Mouse (Mus musculus): ENCODE data around the gene Saal1. TPM values are rescaled to one million over a fixed set of nuclear protein-coding genes. Genes with fewer than 3 reads are reported as not detected.
A peak's percentile ranks its signal among the peaks of the same experiment; 100 is the strongest.
"Not testable (repeated sequence)": the region's sequence is repeated elsewhere in the genome, so short reads cannot be mapped to it uniquely, and the experiment has no call there.

Saal1 gene
- polyA plus RNA-seq, 1 experiment from 2014 or later, result 17.8 TPM

GRCm38 (mm10) chr7:46650231-46650630, 60.2 kb downstream of the Saal1 start:
- not testable (repeated sequence) for H3K4me2 ChIP-seq; H3K27me3 ChIP-seq (ENCODE audit: control insufficient read depth, insufficient read depth, low read length); H3K9me3 ChIP-seq (replicated peaks; ENCODE audit: control insufficient read depth, low read length); ATAC-seq (replicated peaks; ENCODE audit: insufficient number of reproducible peaks, low FRiP score, low TSS enrichment); H3K9ac ChIP-seq (ENCODE audit: low read depth, low read length); H3K27ac ChIP-seq (ENCODE audit: low read depth, low read length); H3K4me3 ChIP-seq (ENCODE audit: low read depth, low read length); H3K36me3 ChIP-seq (ENCODE audit: control insufficient read depth, insufficient read depth, low read length); H3K4me1 ChIP-seq (ENCODE audit: control insufficient read depth, insufficient read depth, low read length)
- 42% methylated on average over 5 of the region's 5 CpGs for WGBS (ENCODE audit: insufficient replicate concordance)

GRCm38 (mm10) chr7:46648431-46649140, 61.9 kb downstream of the Saal1 start:
- H3K4me2 ChIP-seq, result no peak overlapping the region
- H3K4me1 ChIP-seq (ENCODE audit: control insufficient read depth, insufficient read depth, low read length), result 0 out of 2 replicates have a peak, but pooled peaks cover 2% of the 10 kb centered on the region
- H3K4me3 ChIP-seq (ENCODE audit: low read depth, low read length), result no peak overlapping the region
- no peaks in the 10 kb centered on the region for H3K27me3 ChIP-seq (ENCODE audit: control insufficient read depth, insufficient read depth, low read length)
- no peaks in the 10 kb centered on the region for H3K36me3 ChIP-seq (ENCODE audit: control insufficient read depth, insufficient read depth, low read length)
- H3K27ac ChIP-seq (ENCODE audit: low read depth, low read length), result no peak overlapping the region
- 68% methylated on average over 4 of the region's 4 CpGs for WGBS (ENCODE audit: insufficient replicate concordance)
- H3K9me3 ChIP-seq (replicated peaks; ENCODE audit: control insufficient read depth, low read length), result no peaks in the 10 kb centered on the region
- no peak for ATAC-seq (replicated peaks; ENCODE audit: insufficient number of reproducible peaks, low FRiP score, low TSS enrichment)
- no peak overlapping the region for H3K9ac ChIP-seq (ENCODE audit: low read depth, low read length)

- Histone ChIP-seq H3K27me3 (ENCODE audit: control insufficient read depth, insufficient read depth, low read length) (peaks cover 6% of the 10 kb centered on the region; the same call in 1 of the 2 replicates), H3K27ac (ENCODE audit: low read depth, low read length) (no peak overlapping the region), H3K4me2 (no peak overlapping the region), H3K4me1 (ENCODE audit: control insufficient read depth, insufficient read depth, low read length) (no peaks in the 10 kb centered on the region), H3K9me3 (replicated peaks; ENCODE audit: control insufficient read depth, low read length) (no peaks in the 10 kb centered on the region), H3K4me3 (ENCODE audit: low read depth, low read length) (no peak overlapping the region), H3K36me3 (ENCODE audit: control insufficient read depth, insufficient read depth, low read length) (no peaks in the 10 kb centered on the region), H3K9ac (ENCODE audit: low read depth, low read length) (no peak overlapping the region)
- ATAC-seq (replicated peaks; ENCODE audit: insufficient number of reproducible peaks, low FRiP score, low TSS enrichment), result no peak
- 54% methylated on average over 1 of the region's 1 CpGs for WGBS (ENCODE audit: insufficient replicate concordance)
Measured at GRCm38 (mm10) chr7:46643172-46643571, 67.3 kb downstream of the Saal1 start.

- Histone ChIP-seq H3K4me3 (ENCODE audit: low read depth, low read length) (peak overlapping the region; percentile 57), H3K9ac (ENCODE audit: low read depth, low read length) (peak overlapping the region; percentile 79; the same call in 1 of the 2 replicates), H3K4me2 (peak overlapping the region; percentile 80), H3K36me3 (ENCODE audit: control insufficient read depth, insufficient read depth, low read length) (no peaks in the 10 kb centered on the region), H3K27ac (ENCODE audit: low read depth, low read length) (no peak overlapping the region), H3K4me1 (ENCODE audit: control insufficient read depth, insufficient read depth, low read length) (no peaks in the 10 kb centered on the region), H3K27me3 (ENCODE audit: control insufficient read depth, insufficient read depth, low read length) (peaks cover 6% of the 10 kb centered on the region; the same call in 1 of the 2 replicates), H3K9me3 (replicated peaks; ENCODE audit: control insufficient read depth, low read length) (no peaks in the 10 kb centered on the region)
- 0 out of 2 replicates have a peak, but pooled peaks have one; percentile 13 for ATAC-seq (replicated peaks; ENCODE audit: insufficient number of reproducible peaks, low FRiP score, low TSS enrichment)
- 19% methylated on average over 17 of the region's 17 CpGs for WGBS (ENCODE audit: insufficient replicate concordance)
Measured at GRCm38 (mm10) chr7:46640062-46640461, 70.4 kb downstream of the Saal1 start.

- peaks cover 6% of the 10 kb centered on the region; the same call in 1 of the 2 replicates for H3K27me3 ChIP-seq (ENCODE audit: control insufficient read depth, insufficient read depth, low read length)
Measured at GRCm38 (mm10) chr7:46639692-46640031, 70.8 kb downstream of the Saal1 start, which contains the start of gene Sergef. Gene Sergef, minus strand, starts transcription at chr7:46639807.

GRCm38 (mm10) chr7:46638889-46639691, 71.4 kb downstream of the Saal1 start:
- Histone ChIP-seq H3K4me1 (ENCODE audit: control insufficient read depth, insufficient read depth, low read length) (no peaks in the 10 kb centered on the region), H3K27ac (ENCODE audit: low read depth, low read length) (0 out of 2 replicates have a peak overlapping the region, but pooled peaks have one; percentile 7), H3K4me2 (peak overlapping the region; percentile 80), H3K9ac (ENCODE audit: low read depth, low read length) (peak overlapping the region; percentile 79), H3K27me3 (ENCODE audit: control insufficient read depth, insufficient read depth, low read length) (peaks cover 6% of the 10 kb centered on the region; the same call in 1 of the 2 replicates), H3K36me3 (ENCODE audit: control insufficient read depth, insufficient read depth, low read length) (no peaks in the 10 kb centered on the region), H3K9me3 (replicated peaks; ENCODE audit: control insufficient read depth, low read length) (no peaks in the 10 kb centered on the region), H3K4me3 (ENCODE audit: low read depth, low read length) (peak overlapping the region; percentile 57)
- peak; percentile 9; the same call in 1 of the 2 replicates for ATAC-seq (replicated peaks; ENCODE audit: insufficient number of reproducible peaks, low FRiP score, low TSS enrichment)
- 12% methylated on average over 32 of the region's 32 CpGs for WGBS (ENCODE audit: insufficient replicate concordance)

More at GRCm38 (mm10) chr7:46639692-46640031, 70.8 kb downstream of the Saal1 start, which contains the start of gene Sergef:
- H3K9me3 ChIP-seq (replicated peaks; ENCODE audit: control insufficient read depth, low read length), result no peaks in the 10 kb centered on the region
- peak; percentile 94 for ATAC-seq (replicated peaks; ENCODE audit: insufficient number of reproducible peaks, low FRiP score, low TSS enrichment)
- peak within 1 kb of the TSS; percentile 57 for H3K4me3 ChIP-seq (ENCODE audit: low read depth, low read length)
- no peaks in the 10 kb centered on the region for H3K36me3 ChIP-seq (ENCODE audit: control insufficient read depth, insufficient read depth, low read length)
- under 1% methylated on average over 29 of the region's 30 CpGs for WGBS (ENCODE audit: insufficient replicate concordance)
- H3K4me2 ChIP-seq, result peak within 1 kb of the TSS; percentile 80
- 0 out of 2 replicates have a peak within 1 kb of the TSS, but pooled peaks have one; percentile 7 for H3K27ac ChIP-seq (ENCODE audit: low read depth, low read length)
- no peaks in the 10 kb centered on the region for H3K4me1 ChIP-seq (ENCODE audit: control insufficient read depth, insufficient read depth, low read length)
- H3K9ac ChIP-seq (ENCODE audit: low read depth, low read length), result peak within 1 kb of the TSS; percentile 79

Other genes with a start within 250 kb of the Saal1 start
- gene Sergef, start 70.9 kb downstream of the Saal1 start, polyA plus RNA-seq (2014; fragmentation: Nextera tagmentation; extraction: Ambion mirVana), result 10.7 and 11.6 TPM in 2 replicates
- not detected in 2 replicates for gene Tph1, start 38.1 kb downstream of the Saal1 start, polyA plus RNA-seq (2014; fragmentation: Nextera tagmentation; extraction: Ambion mirVana)
- not detected in 2 replicates for gene Saa3, start 5.0 kb upstream of the Saal1 start, polyA plus RNA-seq (2014; fragmentation: Nextera tagmentation; extraction: Ambion mirVana)
- 0.19 TPM in 1 of 2 replicates, not detected in the other for gene Saa4, start 21.9 kb upstream of the Saal1 start, polyA plus RNA-seq (2014; fragmentation: Nextera tagmentation; extraction: Ambion mirVana)
- 0.47 TPM in 1 of 2 replicates, not detected in the other for gene Saa1, start 32.3 kb upstream of the Saal1 start, polyA plus RNA-seq (2014; fragmentation: Nextera tagmentation; extraction: Ambion mirVana)
- 1.1 TPM in 1 of 2 replicates, not detected in the other for gene Saa2, start 41.1 kb upstream of the Saal1 start, polyA plus RNA-seq (2014; fragmentation: Nextera tagmentation; extraction: Ambion mirVana)
- 11.8 and 12.7 TPM in 2 replicates for gene Hps5, start 85.4 kb upstream of the Saal1 start, polyA plus RNA-seq (2014; fragmentation: Nextera tagmentation; extraction: Ambion mirVana)
- gene Gtf2h1, start 85.4 kb upstream of the Saal1 start, polyA plus RNA-seq (2014; fragmentation: Nextera tagmentation; extraction: Ambion mirVana), result 34.9 and 41.1 TPM in 2 replicates
- 3,042 and 3,490 TPM in 2 replicates for gene Ldha, start 130.8 kb upstream of the Saal1 start, polyA plus RNA-seq (2014; fragmentation: Nextera tagmentation; extraction: Ambion mirVana)
- not detected in 2 replicates for gene Ldhc, start 150.5 kb upstream of the Saal1 start, polyA plus RNA-seq (2014; fragmentation: Nextera tagmentation; extraction: Ambion mirVana)
- 199 and 205 TPM in 2 replicates for gene Tsg101, start 209.3 kb upstream of the Saal1 start, polyA plus RNA-seq (2014; fragmentation: Nextera tagmentation; extraction: Ambion mirVana)
- gene Uevld, start 247.8 kb upstream of the Saal1 start, polyA plus RNA-seq (2014; fragmentation: Nextera tagmentation; extraction: Ambion mirVana), result 9.3 and 10.6 TPM in 2 replicates